ENCODE assay signal across 8 mouse cellular contexts in genomic region chr15:79545496-79545895, GRCm38 (mm10). TPM values are rescaled to one million over a fixed set of nuclear protein-coding genes. Genes with fewer than 3 reads are reported as not detected.
DNase-seq lines count a peak whose midpoint lies in the region; ATAC-seq and TF ChIP-seq lines count a peak whose summit lies in the region.

No protein-coding gene starts in this region.

- DNase-seq in lung, adult 2 months, result no peak
- no peak for DNase-seq in lung, postnatal 36 days
- DNase-seq in embryonic facial prominence, embryonic 11.5 days (ENCODE audit: low spot score), result no peak
- DNase-seq in spleen, postnatal 4 days (ENCODE audit: low spot score in 2 of 2), result no peak
- no peak for DNase-seq in adrenal gland, postnatal 36 days

- peak overlapping the region; percentile 99 for H3K9ac ChIP-seq in embryonic facial prominence, embryonic 11.5 days (replicated peaks; ENCODE audit: low read length)
- H3K9ac ChIP-seq in intestine, embryonic 16.5 days (ENCODE audit: low read depth, low read length), result peak overlapping the region; percentile 100
- peak overlapping the region; percentile 94 for H3K9ac ChIP-seq in neural tube, embryonic 12.5 days

- no peak for TF ChIP-seq CTCF in lung, adult 2 months (IDR thresholded peaks at IDR 0.05; ENCODE audit: insufficient read depth, low read length)

- ATAC-seq in embryonic facial prominence, embryonic 11.5 days (replicated peaks; ENCODE audit: insufficient number of reproducible peaks, low FRiP score, low TSS enrichment, low read depth), result no peak
- ATAC-seq in intestine, embryonic 16.5 days, result no peak
- no peak for ATAC-seq in neural tube, embryonic 12.5 days (ENCODE audit: low FRiP score, low read depth)
- ATAC-seq in monocyte, adult 5-6 weeks (replicated peaks; ENCODE audit: insufficient number of reproducible peaks, low FRiP score, low TSS enrichment, poor library complexity, severe bottlenecking), result no peak

- peak overlapping the region; percentile 95 for H3K27ac ChIP-seq in embryonic facial prominence, embryonic 11.5 days (replicated peaks; ENCODE audit: low read depth, low read length)
- peak overlapping the region; percentile 98 for H3K27ac ChIP-seq in intestine, embryonic 16.5 days (ENCODE audit: low read length)
- peak overlapping the region; percentile 96; the same call in 1 of the 2 replicates for H3K27ac ChIP-seq in neural tube, embryonic 12.5 days

- H3K36me3 ChIP-seq in embryonic facial prominence, embryonic 11.5 days (replicated peaks; ENCODE audit: control insufficient read depth, insufficient read depth, low read depth, low read length), result peaks cover 16% of the 10 kb centered on the region
- H3K36me3 ChIP-seq in intestine, embryonic 16.5 days (ENCODE audit: control insufficient read depth, insufficient read depth, low read length), result peaks cover 21% of the 10 kb centered on the region
- H3K36me3 ChIP-seq in neural tube, embryonic 12.5 days, result peaks cover 39% of the 10 kb centered on the region

- WGBS in lung, adult 2 months, result under 1% methylated on average over 3 of the region's 3 CpGs
- WGBS in embryonic facial prominence, embryonic 11.5 days, result 3% methylated on average over 3 of the region's 3 CpGs
- WGBS in intestine, embryonic 16.5 days, result 2% methylated on average over 3 of the region's 3 CpGs
- 8% methylated on average over 3 of the region's 3 CpGs for WGBS in neural tube, embryonic 12.5 days

- TF ChIP-seq POLR2A in lung, adult 2 months (IDR thresholded peaks at IDR 0.05; ENCODE audit: borderline replicate concordance, extremely low read depth, low read depth, low read length), result no peak

- H3K9me3 ChIP-seq in embryonic facial prominence, embryonic 11.5 days (replicated peaks; ENCODE audit: control insufficient read depth, low read length), result no peaks in the 10 kb centered on the region
- H3K9me3 ChIP-seq in intestine, embryonic 16.5 days (ENCODE audit: control insufficient read depth, low read length), result no peaks in the 10 kb centered on the region
- H3K9me3 ChIP-seq in neural tube, embryonic 12.5 days, result no peaks in the 10 kb centered on the region

- H3K27me3 ChIP-seq in embryonic facial prominence, embryonic 11.5 days (ENCODE audit: control insufficient read depth, insufficient read depth, low read length), result no peaks in the 10 kb centered on the region
- H3K27me3 ChIP-seq in intestine, embryonic 16.5 days (replicated peaks; ENCODE audit: control insufficient read depth, insufficient read depth, low read length), result no peaks in the 10 kb centered on the region
- no peaks in the 10 kb centered on the region for H3K27me3 ChIP-seq in neural tube, embryonic 12.5 days (replicated peaks)

- H3K4me3 ChIP-seq in lung, adult 2 months (replicated peaks; ENCODE audit: extremely low read depth, low read depth, low read length), result peak overlapping the region; percentile 94
- peak overlapping the region; percentile 93 for H3K4me3 ChIP-seq in embryonic facial prominence, embryonic 11.5 days (ENCODE audit: low read depth, low read length)
- H3K4me3 ChIP-seq in intestine, embryonic 16.5 days (ENCODE audit: low read length), result peak overlapping the region; percentile 87
- peak overlapping the region; percentile 87 for H3K4me3 ChIP-seq in neural tube, embryonic 12.5 days

- peaks cover 6% of the 10 kb centered on the region for H3K4me1 ChIP-seq in lung, adult 2 months (ENCODE audit: control insufficient read depth, insufficient read depth, low read length)
- no peaks in the 10 kb centered on the region for H3K4me1 ChIP-seq in embryonic facial prominence, embryonic 11.5 days (ENCODE audit: control insufficient read depth, insufficient read depth, low read length)
- peaks cover 10% of the 10 kb centered on the region; the same call in 1 of the 2 replicates for H3K4me1 ChIP-seq in intestine, embryonic 16.5 days (ENCODE audit: control insufficient read depth, insufficient read depth, low read length)
- peaks cover 22% of the 10 kb centered on the region for H3K4me1 ChIP-seq in neural tube, embryonic 12.5 days

- H3K4me2 ChIP-seq in embryonic facial prominence, embryonic 11.5 days (ENCODE audit: low read depth, low read length), result peak overlapping the region; percentile 80
- H3K4me2 ChIP-seq in intestine, embryonic 16.5 days (ENCODE audit: low read depth, low read length), result peak overlapping the region; percentile 86
- H3K4me2 ChIP-seq in neural tube, embryonic 12.5 days (replicated peaks), result peak overlapping the region; percentile 89

RNA-seq across cellular contexts. Expression of gene Ddx17, which starts 1.0 kb away (rescaled TPM):
- polyA plus RNA-seq in lung, adult 2 months (2012; rRNA removed), result 255 and 299 TPM in 2 replicates
- 77.4 and 79.2 TPM in 2 replicates for polyA plus RNA-seq in embryonic facial prominence, embryonic 11.5 days (2014; fragmentation: Nextera tagmentation; extraction: Ambion mirVana)
- polyA plus RNA-seq in intestine, embryonic 16.5 days (2015; fragmentation: Nextera tagmentation; extraction: Ambion mirVana), result 29.4 and 29.8 TPM in 2 replicates
- 66.5 and 71.8 TPM in 2 replicates for polyA plus RNA-seq in neural tube, embryonic 12.5 days (2016; fragmentation: Nextera tagmentation; extraction: Ambion mirVana)
- total RNA-seq in monocyte, adult 5-6 weeks (2017), result 261 to 381 TPM (median 262 TPM) in 3 replicates
- total RNA-seq in adrenal gland, postnatal 36 days (2021), result 100 to 1,000 TPM; 228 to 300 TPM

RNA-seq across cellular contexts. Expression of gene Kdelr3, which starts 29.3 kb away (rescaled TPM):
- 16.9 and 19.4 TPM in 2 replicates for polyA plus RNA-seq in lung, adult 2 months (2012; rRNA removed)
- 11.8 and 13.7 TPM in 2 replicates for polyA plus RNA-seq in embryonic facial prominence, embryonic 11.5 days (2014; fragmentation: Nextera tagmentation; extraction: Ambion mirVana)
- polyA plus RNA-seq in intestine, embryonic 16.5 days (2015; fragmentation: Nextera tagmentation; extraction: Ambion mirVana), result 72.5 and 74.5 TPM in 2 replicates
- 19.6 and 20.2 TPM in 2 replicates for polyA plus RNA-seq in neural tube, embryonic 12.5 days (2016; fragmentation: Nextera tagmentation; extraction: Ambion mirVana)
- not detected in 3 replicates for total RNA-seq in monocyte, adult 5-6 weeks (2017)
- total RNA-seq in adrenal gland, postnatal 36 days (2021), result 1 to 10 TPM; 3.6 to 6.3 TPM

RNA-seq across cellular contexts. Expression of gene Kcnj4, which starts 40.5 kb away (rescaled TPM):
- polyA plus RNA-seq in lung, adult 2 months (2012; rRNA removed), result not detected in 2 replicates
- 0.25 TPM in 1 of 2 replicates, not detected in the other for polyA plus RNA-seq in embryonic facial prominence, embryonic 11.5 days (2014; fragmentation: Nextera tagmentation; extraction: Ambion mirVana)
- polyA plus RNA-seq in intestine, embryonic 16.5 days (2015; fragmentation: Nextera tagmentation; extraction: Ambion mirVana), result not detected in 2 replicates
- polyA plus RNA-seq in neural tube, embryonic 12.5 days (2016; fragmentation: Nextera tagmentation; extraction: Ambion mirVana), result not detected in 2 replicates
- total RNA-seq in monocyte, adult 5-6 weeks (2017), result not detected in 3 replicates
- total RNA-seq in adrenal gland, postnatal 36 days (2021), result 1 to 10 TPM in 1 of 2 experiments, under 1 TPM in 1; 0.30 to 2.3 TPM

RNA-seq across cellular contexts. Expression of gene Dmc1, which starts 59.4 kb away (rescaled TPM):
- polyA plus RNA-seq in lung, adult 2 months (2012; rRNA removed), result 0.10 and 0.12 TPM in 2 replicates
- polyA plus RNA-seq in embryonic facial prominence, embryonic 11.5 days (2014; fragmentation: Nextera tagmentation; extraction: Ambion mirVana), result 0.89 and 1.5 TPM in 2 replicates
- polyA plus RNA-seq in intestine, embryonic 16.5 days (2015; fragmentation: Nextera tagmentation; extraction: Ambion mirVana), result 1.1 and 1.7 TPM in 2 replicates
- polyA plus RNA-seq in neural tube, embryonic 12.5 days (2016; fragmentation: Nextera tagmentation; extraction: Ambion mirVana), result 1.1 and 1.4 TPM in 2 replicates
- 0.97 TPM in 1 of 3 replicates, not detected in the others for total RNA-seq in monocyte, adult 5-6 weeks (2017)
- 1 to 10 TPM in 1 of 2 experiments, under 1 TPM in 1; 0.83 to 1.6 TPM for total RNA-seq in adrenal gland, postnatal 36 days (2021)
